Mouse (Mus musculus) lung, postnatal 4 days (tissue): ENCODE data around the gene Eif5.
"Not testable (repeated sequence)": the region's sequence is repeated elsewhere in the genome, so short reads cannot be mapped to it uniquely, and the experiment has no call there.

Experiments used
- DNase-seq, 2 experiments: peaks; one replicate each; pipeline ENCODE4 v3.0.0; 2021

Gene Eif5

DNA sequence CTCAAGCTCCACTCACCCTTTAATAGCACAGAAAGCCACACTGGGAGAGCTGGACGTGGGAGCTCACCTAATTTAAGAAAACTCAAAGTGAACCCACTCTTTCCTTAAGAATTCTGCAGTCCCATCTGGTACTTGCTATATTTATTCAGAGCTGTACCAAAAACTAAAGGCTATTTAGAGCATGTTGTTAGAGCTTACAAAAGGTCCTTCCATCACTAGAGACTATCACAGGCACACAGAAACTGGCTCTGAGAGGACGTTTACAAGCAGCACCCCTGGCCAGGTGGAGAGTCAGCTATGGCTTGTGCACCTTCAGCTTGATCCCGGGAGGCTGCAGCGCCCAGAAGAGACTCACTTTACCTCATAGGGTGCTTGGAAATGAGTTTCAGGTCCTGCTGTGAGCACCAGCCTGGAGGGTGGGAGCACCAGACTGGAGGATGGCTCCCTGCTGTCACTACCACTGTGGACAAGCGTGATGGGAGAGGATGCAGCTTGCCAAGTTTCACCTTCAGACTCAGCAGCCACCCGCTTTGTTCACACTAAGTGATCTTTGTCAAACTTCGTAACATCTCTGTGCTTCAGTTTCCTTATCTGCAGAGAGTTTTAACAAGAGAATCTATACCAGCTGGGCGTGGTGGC is 10.1 kb upstream of the Eif5 start:
- no peak for DNase-seq

DNA sequence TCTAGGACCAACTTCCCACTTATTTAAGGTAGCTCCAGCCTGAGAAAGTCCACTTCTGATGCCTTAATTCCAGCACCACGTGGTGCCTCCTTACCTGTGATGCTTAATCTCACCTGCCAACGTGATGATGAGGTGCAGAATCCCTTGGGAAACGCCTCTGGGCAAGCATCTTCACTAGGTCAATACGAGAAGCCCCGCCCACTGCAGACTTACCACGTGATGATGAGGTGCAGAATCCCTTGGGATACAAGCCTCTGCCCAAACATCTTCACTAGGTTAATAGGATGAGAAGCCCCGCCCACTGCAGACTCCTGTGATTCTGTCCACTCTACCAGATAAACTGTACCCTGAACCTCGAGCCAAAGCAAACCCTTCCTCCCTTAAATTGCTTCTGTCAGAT is 8.6 kb upstream of the Eif5 start:
- no peak for DNase-seq

DNA sequence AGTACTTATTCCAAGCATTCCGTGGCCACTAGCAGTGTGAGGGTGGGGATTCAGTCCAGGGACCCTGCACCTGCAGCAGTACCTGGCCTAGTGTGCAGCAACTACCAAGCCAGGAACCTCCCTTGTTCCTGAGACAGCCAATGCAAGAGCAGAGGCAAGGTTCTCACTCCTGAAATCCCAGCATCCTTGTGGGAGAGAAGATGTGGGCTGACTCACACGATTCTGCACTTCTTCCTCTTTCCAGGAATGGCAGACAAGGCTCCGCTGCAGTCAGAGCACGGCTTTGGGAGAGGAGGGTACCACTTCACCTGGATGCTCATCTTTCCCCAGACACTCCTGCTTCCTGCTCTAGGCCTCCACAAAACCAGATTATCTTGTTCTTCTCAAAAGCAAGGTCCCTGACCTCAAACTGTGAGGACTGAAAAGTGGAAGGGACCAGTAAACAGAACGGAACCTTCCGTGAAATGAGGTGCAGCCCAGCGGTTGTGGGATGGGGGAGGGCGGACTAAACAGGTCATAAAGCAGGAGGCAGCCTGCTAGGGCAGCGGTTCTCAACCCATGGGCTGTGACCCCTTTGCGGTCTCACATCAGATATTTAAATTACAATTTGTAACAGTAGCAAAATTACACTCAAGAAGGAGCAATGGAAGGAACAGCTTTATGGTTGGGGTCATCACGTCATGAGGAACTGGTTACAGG is 4.6 kb upstream of the Eif5 start:
- DNase-seq, result no peak

DNA sequence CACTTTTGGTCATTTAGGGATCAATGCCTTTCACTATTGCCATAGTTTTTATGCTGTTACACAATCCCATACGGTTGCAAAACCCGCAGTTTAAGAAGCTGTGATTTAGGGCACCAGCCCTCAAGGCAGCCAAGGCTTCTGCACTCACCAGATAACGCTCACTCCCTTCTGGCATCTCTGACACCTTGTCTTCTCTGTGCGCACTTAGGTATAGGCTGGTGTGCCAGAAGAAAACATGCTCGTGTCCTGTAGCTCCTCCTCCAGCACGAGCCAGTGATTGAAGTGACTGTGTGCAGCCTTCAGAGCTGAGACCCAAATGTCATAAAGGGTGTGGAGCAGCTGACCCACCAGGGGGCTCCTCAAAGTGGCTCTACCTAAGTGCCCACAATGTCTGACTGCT is 2.5 kb upstream of the Eif5 start:
- peak in 1 of 2 experiments; percentile 27 for DNase-seq

DNA sequence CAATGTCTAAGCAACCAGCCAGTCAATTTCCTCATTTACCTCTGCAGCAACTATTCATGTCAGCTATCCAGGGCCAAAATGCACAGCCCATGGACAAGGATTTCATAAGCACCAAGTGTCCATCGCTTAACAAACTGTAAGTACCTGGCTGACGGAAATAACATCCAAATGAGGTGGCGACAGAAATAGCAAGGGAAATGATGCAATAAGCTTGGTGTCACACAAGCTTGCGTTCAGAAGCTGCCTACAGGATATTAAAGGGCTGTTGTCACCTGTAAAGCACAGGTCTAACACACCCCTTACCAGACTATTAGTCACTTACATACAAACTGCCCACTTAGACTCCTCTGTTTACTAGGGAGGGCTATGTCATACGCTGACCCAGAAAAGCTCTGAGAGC is 2.1 kb upstream of the Eif5 start:
- no peak for DNase-seq

DNA sequence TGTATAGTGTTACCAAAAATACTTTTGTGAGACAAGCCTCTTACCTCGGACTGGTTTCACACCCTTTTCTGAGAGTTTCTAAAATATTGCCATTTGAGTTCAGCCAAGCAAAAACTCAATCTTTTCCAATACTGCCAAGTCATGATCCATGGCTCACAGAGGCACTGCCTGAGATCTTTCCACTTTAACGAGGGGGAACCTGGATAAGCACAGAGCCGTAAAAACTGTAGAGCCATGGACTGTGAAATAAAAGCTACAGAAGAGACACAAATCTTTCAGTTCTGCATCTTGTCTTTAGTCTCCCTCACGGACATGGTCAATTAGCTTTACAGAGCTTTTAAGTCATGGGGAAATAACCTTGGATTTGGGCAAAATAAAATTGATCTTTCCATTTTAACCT is 1.1 kb upstream of the Eif5 start:
- no peak for DNase-seq

DNA sequence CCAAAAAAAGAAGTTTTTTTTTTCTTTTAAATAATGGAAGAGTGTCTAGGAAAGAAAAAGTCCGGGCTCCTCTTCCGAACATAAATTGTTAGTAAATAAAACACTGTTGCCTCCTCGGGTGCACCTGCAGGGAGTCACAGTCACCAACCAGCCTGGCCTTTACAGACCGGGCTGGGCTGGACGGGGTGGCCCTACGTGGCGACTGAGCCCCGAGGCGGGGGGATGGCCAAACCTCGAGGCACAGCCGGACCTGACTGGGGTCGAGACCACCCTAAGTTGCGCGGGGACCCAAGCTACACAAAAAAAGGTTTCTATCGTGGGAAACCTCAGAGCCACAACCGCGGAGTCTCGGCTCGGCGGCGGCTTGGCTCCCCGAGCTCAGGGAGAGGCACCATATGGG is 475 bp upstream of the Eif5 start:
- no peak for DNase-seq

DNA sequence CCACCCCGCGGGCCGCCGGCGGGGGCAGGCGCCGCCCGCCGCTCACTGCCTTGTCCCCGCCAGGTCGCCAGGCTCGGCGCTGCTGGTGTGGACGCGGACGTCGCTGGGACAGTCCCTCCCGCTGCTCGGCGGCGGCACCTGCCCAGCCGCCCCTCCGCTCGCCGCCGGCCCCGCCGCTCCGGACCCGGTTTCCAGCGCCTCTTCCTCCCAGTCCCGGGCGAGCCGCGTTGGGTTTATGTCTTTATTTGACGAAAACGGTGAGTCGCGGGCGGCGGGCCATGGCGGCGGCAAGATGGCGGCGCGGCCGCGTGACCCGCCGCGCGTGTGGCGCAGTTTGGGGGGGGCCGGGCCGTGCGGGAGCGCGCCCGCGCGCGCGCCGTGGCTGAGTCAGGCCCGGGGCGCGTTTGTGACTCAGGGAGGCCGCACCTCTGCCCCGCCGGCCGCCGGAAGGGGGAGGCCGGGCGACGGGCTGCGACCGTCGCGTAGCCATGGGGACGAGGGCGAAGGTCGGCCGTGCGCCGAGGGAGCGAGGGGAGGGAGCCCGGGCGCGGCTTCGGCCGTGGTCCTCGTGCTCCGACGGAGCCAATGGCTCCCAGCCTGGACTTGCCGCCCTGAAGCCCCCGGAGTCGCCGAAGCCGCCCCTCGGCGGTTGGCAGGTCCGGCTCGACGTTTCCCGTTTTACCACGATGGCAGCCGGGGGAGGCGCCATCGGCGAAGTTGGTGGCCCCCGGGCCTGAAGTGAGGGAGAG is 650 bp downstream of the Eif5 start:
- peak; percentile 88 to 93 for DNase-seq

DNA sequence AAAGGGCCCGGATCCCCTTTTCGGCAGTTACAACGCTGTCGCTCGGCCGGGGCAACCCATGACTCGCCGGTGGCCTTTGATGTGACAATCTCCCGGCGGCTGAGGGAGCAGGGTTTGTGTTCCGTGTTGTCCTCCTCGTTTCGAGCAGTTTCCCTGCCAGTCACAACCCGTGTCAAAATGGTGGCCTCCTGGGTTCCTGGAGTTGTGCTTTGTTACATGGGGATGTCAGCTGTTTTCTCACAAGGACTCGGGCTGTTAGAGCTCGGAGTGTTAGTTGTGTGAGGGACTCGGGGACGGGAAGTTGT is 1.2 kb downstream of the Eif5 start:
- no peak for DNase-seq

DNA sequence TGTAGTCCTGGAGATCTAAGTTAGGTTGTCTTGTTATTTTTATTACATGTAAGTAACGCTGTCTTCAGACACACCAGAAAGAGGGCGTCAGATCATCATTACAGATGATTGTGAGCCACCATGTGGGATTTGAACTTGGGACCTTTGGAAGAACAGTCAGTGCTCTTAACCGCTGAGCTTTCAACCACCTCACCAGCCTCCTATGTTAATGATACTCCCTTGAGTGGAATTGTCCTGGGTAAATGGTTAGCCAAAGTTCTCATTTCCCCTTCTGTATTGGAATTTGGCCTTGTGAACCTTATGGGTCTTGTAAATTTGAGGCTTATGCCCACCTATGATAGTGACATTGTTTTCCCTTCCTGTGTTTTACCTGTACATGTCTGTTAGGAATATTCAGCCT is 9.3 kb downstream of the Eif5 start:
- DNase-seq, result no peak

DNA sequence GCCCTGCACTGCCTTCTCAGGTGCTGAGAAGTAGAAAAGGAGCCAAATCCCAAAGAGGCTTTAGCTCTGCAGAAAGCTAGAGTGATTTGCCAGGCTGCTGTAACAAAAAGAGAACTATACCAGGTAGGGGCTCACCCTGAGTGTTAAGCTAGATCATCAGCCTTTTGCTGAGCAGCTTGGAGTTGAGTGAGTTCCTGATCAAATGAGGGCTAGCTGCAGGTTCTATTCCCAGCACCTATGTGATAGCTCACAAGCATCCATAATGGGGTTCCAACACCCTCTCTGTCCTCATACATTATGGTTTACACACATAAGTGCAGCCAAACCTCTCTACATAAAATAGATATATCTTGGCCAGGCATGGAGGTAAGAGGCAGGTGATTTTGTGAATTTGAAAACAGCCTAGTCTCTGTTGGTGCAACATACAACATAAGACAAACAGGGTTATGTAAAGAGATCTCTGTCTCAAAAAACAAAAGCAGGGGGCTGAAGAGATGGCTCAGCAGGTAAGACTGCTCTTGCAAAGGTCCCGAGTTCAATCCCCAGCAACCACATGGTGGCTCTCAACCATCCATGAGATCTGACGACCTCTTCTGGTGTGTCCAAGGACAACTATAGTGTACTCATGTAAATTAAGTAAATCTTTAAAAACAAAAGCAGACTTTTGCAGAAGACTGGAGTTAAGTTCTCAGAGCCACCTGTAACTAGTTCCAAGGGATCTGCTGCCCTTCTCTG is 10.9 kb downstream of the Eif5 start:
- no peak for DNase-seq

DNA sequence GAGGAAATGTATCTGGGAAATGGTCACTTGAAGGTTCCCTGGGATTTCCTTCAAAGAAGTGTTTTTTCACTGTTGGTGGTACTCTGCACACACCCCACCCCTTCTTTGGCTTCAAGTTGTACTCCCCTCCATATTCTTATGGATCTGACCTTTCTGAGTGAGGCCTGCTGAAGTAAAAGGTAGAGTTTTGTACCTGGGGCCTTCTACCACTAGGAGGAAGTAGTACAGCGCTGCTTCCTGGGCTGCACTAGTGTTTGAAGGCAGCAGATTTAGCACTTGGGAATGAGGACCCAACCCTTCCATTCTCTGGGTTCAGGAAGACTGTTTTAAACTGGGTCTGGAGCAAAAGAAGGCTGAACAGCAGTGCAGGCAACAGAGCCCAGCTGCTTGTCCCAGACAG is 12.9 kb downstream of the Eif5 start:
- DNase-seq, result peak in 1 of 2 experiments; percentile 15

DNA sequence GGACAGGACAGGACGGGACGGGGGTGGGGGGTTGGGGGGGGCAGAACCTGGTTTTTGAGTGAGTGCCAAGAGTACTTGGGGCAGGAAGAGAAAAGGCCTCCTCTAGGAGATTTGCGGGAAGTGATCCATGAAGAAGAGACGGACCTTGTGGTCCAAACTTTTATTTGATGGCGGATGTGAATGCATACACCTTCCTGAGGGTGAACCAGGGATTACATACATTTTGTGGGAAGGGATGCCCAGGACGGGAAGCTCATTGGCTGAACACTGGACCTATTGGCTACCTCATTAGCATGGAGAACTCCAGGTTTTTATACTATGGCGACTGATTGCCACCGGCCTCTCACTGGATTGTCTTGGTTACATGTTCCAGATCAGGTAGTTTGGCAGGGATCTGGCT is 14.5 kb downstream of the Eif5 start:
- no peak for DNase-seq

DNA sequence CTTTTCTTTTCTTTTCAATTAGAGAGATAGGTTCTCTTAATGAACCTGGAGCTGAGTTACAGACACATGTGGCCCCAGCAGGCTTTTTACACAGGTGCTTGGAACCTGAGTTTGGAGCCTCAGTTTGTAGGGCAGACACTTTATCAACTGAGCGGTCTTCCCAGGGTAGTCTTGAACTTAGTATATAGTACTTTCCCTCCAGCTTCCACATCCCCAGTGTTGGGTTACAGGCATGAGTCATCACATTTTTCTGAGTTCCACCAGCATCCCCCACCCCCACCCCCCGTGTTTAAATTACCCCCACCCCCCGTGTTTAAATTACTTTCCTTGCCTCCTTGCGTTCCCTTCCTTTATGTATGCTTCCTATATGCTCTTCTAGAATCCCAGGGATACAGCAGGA is 17.5 kb downstream of the Eif5 start:
- no peak for DNase-seq

DNA sequence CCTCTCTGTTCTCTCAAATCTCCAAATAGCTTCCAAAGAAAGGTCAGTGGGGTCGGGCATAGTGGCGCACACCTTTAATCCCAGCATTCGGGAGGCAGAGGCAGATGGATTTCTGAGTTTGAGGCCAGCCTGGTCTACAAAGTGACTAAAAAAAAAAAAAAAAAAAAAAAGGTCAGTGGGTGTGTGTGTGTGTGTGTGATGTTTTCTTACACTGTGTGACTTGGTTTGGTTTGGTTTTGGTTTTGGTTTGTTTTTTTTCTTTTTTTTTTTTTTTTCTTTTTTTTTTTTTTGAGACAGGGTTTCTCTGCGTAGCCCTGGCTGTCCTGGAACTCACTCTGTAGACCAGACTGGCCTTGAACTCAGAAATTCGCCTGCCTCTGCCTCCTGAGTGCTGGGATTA is 18.1 kb downstream of the Eif5 start:
- not testable (repeated sequence) for DNase-seq

DNA sequence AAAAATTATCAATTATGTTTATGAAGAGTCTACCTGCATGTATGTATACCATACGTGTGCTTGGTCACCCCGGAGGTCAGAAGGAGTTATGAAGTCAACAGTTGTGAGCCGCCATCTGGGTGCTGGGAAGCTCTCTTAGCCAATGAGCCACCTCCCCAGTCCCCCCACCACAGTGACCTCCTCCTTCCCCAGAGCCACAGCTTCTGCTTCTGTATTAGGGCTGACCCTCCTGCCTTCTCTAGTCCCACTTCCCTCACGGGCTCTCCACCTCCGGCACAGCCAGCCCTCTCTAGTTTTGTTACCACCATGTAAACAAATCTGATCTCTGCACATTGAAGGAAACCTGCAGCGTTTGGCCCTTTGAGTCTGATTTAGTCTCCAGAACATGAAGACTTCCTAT is 19.7 kb downstream of the Eif5 start:
- peak in 1 of 2 experiments; percentile 29 for DNase-seq

DNA sequence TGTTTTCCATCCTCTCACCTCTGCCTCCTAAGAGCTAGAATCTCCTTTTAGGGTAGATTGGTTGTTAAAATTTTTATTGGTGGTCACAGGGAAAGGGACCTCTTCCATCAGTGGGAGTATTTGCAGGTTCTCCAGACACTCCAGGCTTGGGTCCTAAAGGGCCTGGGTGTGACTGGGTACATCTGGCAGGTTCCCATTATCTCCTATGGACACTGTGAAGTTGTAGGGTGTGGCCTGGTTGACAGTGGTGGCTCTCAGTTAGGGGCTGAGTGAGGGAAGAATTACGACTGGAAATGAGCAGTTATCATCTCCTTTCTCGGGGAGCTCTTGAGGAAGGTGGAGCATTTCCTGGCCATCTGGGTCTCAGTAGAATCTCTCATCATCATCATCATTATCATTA is 20.8 kb downstream of the Eif5 start:
- DNase-seq, result no peak

DNA sequence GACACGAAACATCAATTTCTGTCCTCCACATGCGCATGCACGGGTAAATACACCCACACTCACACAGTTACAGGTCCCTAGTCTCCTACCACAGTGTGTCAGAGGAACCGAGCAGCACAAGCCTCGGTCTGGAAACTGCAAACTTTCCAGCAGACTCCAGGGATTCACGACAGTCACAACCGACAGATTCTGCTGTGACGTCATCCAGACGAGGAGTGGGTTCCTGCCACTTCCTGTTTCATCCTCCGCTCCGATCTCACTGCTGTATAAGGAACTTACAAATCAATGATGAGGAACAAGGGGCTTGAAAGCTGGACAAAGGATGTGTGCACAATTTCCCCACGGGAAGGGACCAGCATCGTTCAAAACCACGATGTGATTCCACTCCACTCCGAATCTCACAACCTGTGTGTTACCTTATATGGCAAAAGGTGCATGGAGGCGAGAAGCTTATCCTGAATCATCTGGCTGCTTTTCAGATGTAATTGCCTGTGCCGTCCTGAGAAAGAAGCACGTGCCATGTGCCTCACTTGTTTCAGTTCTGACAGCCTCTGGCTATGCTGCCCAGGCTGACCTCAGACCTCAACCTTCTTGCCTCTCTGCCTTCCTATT is 21.9 kb downstream of the Eif5 start:
- peak; percentile 46 to 49 for DNase-seq

DNA sequence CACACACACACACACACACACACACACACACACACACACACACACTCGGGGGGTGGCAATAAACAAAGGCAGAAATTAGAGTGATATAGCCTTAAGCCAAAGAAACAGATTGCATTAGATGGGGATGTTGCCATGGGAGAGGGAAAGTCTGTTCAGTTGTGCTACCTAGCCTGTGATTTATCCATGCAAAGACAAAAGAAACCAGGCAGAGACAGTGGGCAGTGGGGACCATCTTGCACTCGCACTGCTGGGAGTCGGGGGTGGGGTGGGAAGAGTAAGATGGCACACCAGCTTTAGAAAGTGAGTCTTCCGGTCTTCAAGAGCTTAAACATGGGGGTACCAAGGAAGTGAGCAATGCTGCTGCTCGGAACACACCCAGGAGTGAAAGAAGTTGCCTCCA is 22.5 kb downstream of the Eif5 start:
- no peak for DNase-seq

DNA sequence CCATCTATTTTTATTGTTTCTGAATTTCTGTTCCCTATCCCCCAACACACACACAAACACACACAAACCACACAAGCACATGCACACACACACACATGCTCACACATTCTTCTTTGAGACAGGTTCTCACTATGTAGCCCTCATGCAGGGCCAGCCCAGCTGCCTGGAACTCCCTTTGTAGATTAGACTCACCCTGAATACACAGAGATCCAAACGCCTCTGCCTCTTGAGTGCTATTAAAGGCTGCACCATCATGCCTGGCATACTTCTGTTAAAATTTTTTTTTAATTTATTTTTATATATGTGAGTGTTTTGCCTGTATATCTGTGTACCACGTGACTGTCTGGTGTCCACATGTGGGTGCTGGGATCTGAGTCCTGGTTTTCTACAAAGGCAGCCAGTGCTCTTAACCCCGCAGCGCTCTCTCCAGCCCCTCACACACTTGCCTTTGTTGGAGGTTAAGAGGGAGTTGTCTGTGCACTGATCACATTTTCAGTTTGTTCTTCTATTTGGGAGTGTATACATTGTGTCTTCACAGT is 24.5 kb downstream of the Eif5 start:
- DNase-seq, result peak in 1 of 2 experiments; percentile 39

DNA sequence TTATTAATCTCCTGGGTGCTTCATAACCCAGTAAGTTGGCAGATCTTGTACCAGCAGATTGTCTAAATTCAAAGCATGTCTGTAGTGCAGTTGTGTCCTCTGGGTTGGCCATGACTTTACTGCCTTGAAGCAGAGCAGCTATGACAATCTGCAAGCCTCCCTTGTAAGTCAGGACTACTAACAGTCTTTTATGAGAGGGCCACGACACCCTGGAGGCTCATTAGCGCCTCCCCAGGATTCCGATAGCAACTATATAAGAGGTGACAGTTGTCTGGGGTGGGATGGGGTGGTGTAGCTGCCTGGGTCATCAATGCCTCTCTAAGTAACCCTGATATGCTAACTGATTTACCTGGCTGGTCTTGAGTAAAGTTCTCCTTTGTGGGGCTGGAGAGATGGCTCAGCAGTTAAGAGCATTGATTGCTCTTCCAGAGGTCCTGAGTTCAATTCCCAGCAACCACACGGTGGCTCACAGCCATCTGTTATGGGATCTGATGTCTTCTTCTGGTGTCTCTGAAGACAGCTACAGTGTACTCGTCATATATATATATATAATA is 25.3 kb downstream of the Eif5 start:
- DNase-seq, result no peak

DNA sequence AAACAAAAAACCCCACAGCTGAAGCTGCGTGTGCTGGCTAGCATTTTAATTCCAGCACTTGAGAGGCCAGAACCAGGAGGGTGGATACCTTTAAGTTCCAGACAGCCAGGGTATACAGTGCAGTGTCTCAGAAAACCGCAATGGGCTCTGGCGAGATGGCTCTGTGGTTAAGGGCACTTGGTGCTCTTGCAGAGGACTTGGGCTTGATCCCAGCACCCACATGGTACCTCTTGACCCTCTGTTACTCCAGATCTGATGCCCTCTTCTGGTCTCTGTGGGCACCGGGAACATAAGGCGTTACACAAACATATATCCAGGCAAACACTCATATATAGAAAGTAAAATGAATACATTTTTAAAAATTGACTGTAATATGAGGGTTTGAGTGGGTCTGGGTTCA is 27.5 kb downstream of the Eif5 start:
- DNase-seq, result peak in 1 of 2 experiments; percentile 39

DNA sequence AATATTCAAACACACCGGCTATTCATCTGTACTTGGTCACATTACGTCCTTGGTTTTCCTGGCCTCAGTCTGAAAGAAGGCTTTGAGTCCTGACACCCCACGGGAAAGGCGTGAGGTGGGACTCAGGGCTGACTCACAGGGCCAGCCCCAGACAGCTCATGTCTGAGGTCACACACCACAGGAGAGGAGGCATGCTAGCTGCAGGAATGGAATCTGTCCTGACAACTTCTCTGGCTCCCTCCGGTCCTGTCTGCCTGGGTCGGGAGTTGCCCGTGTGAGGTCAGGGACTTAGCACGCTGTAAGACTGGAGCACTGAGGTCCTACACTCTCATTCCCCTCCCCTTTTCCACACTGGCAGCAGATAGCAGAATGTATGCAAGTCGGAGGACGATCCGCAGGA is 31.0 kb downstream of the Eif5 start:
- DNase-seq, result no peak
